Mouse (Mus musculus) bone marrow macrophage, adult 2 months (primary cell): ENCODE results near the gene Hnrnpu.

ENCODE experiments used
- CTCF ChIP-seq: IDR thresholded peaks from 2 replicates; pipeline ENCODE4 v1.5.1; 2012; ENCODE audit warnings: low read depth, mild to moderate bottlenecking, low read length, moderate library complexity
- POLR2A ChIP-seq: IDR thresholded peaks from 2 replicates; pipeline ENCODE4 v1.6.1; 2012; ENCODE audit warnings: mild to moderate bottlenecking, low read depth, low read length, borderline replicate concordance

DNA sequence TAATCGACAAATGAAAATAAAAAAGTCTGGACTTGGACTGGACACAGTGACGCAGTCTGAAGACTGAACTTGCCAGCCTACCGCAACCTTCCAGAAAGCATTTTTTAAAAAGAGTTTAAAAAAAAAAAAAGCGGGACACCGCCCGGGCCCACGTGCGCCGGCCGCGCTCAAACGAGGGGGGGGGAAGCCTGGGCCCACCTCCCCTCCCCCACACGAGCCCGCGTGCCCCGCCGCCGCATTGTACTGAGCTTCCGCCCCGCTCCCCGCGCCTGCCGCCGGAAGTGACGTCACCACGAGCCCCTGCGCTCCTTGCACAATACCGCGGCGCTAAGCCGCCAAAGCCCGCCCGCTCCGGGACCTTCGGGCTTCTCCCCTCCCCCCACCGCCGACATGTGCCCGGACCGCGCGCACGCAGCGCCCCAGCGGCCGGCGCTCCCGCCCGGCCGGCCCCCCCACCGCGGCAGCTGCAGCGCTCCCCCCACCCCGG is 1.3 kb downstream of the Hnrnpu start:
- TF ChIP-seq POLR2A (no peak), CTCF (no peak)
